Mouse (Mus musculus) heart, embryonic 14.5 days (tissue): ENCODE measurements at regions not wholly inside any gene's neighbourhood (a gene's known extent, or its start where the extent isn't known, plus 50 kb on each side); places are given as distances from the start of the nearest gene placed in this dataset. TPM values are rescaled to one million over a fixed set of nuclear protein-coding genes. Genes with fewer than 3 reads are reported as not detected.

ENCODE experiments used
- ATAC-seq: fragments of 200-750 bp; cut with Nextera tagmentation; 2 replicates; pipeline ENCODE4 v1.8.0; 2017; ENCODE audit warnings: low read depth, moderate TSS enrichment; ENCODE audit not compliant: insufficient number of reproducible peaks, insufficient read depth, low FRiP score
- H3K27ac ChIP-seq, 2 experiments: fragments of 200-500 bp in 1 of 2; fragments of 300-500 bp in 1 of 2; sonication (generic) in 1 of 2; replicated peaks in 1 of 2; 2 replicates each; pipeline ENCODE4 v1.5.1; 2012 to 2014; ENCODE audit warnings: low read depth in 2 of 2, low read length in 2 of 2, control low read depth in 1 of 2, mild to moderate bottlenecking in 1 of 2, mixed read lengths in 1 of 2; ENCODE audit not compliant: control insufficient read depth in 1 of 2, insufficient read depth in 1 of 2
- H3K27me3 ChIP-seq: fragments of 300-500 bp; sonication (generic); 2 replicates; pipeline ENCODE4 v1.6.1; 2014; ENCODE audit warnings: mild to moderate bottlenecking, low read length, control low read depth; ENCODE audit not compliant: control insufficient read depth, insufficient read depth
- H3K36me3 ChIP-seq: fragments of 300-500 bp; sonication (generic); 2 replicates; pipeline ENCODE4 v1.6.1; 2014; ENCODE audit warnings: mild to moderate bottlenecking, control low read depth, low read length, mixed read lengths; ENCODE audit not compliant: control insufficient read depth, insufficient read depth
- H3K4me1 ChIP-seq, 2 experiments: fragments of 200-500 bp in 1 of 2; fragments of 300-500 bp in 1 of 2; sonication (generic) in 1 of 2; 2 replicates each; pipeline ENCODE4 v1.6.1; 2012 to 2014; ENCODE audit warnings: low read length in 2 of 2, control low read depth in 1 of 2, mixed read lengths in 1 of 2; ENCODE audit not compliant: control insufficient read depth in 2 of 2, insufficient read depth in 2 of 2
- H3K4me2 ChIP-seq: fragments of 300-500 bp; sonication (generic); 2 replicates; pipeline ENCODE4 v1.6.1; 2014; ENCODE audit warnings: mild to moderate bottlenecking, low read length
- H3K4me3 ChIP-seq, 2 experiments: fragments of 200-500 bp in 1 of 2; fragments of 300-500 bp in 1 of 2; sonication (generic) in 1 of 2; 2 replicates each; pipeline ENCODE4 v1.5.1; 2012 to 2014; ENCODE audit warnings: low read length in 2 of 2, mild to moderate bottlenecking in 2 of 2, control low read depth in 1 of 2, low read depth in 1 of 2, moderate library complexity in 1 of 2; ENCODE audit not compliant: control insufficient read depth in 1 of 2, insufficient read depth in 1 of 2
- H3K9ac ChIP-seq: fragments of 300-500 bp; sonication (generic); 2 replicates; pipeline ENCODE4 v1.6.1; 2014; ENCODE audit warnings: mild to moderate bottlenecking, low read length
- H3K9me3 ChIP-seq: fragments of 300-500 bp; sonication (generic); 2 replicates; pipeline ENCODE4 v1.6.1; 2016; ENCODE audit warnings: low read length, control low read depth; ENCODE audit not compliant: control insufficient read depth
- WGBS: fragments of 180-500 bp; shearing (Covaris S2); extraction: QIAGEN DNeasy Blood & Tissue Kit; methylation state at CpG from one replicate; pipeline ENCODE4 v1.1.7; 2014; 5-methylcytosine and 5-hydroxymethylcytosine counted together
- microRNA-seq: library from miRNA; unstranded; fragments of <30 nt; microRNA quantifications from one replicate; pipeline ENCODE4, GENCODE M21; 2016

DNA sequence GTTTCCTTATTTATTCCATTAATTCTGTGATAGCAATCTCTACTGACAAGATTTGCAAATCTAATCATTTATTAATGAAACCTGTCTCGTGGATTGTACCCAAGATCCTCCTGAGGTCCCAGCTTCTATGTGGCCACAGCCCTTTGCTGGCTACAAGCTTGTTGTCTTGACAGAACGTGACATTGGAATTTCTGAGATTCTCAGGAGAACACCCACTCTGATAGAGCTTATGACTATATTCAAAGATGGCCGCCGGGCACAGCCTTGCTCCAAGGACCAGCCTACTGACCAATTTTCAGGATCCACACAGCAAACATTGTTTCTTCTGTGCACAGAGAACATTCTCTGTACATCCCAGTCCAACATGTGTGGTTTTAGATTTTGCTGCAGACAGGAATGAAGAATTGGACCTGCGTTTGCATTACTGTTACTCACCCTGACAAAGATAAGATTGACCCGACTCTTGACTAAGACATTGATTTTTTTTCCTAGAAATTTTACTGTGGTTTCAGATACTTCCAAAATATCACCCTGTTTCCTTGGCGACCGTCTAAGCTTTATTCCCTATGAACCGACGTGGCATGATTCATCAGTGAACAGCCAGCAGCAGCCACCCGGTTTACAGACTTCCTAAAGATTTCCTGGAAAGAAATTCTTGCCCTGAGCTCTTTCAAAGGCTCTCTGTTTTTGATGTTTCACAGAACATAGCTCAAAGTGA is 65.9 kb upstream of the Klf7 start:
- Histone ChIP-seq H3K4me2 (no peak overlapping the region), H3K27me3 (no peaks in the 10 kb centered on the region), H3K9ac (no peak overlapping the region), H3K9me3 (no peaks in the 10 kb centered on the region), H3K27ac (no peak overlapping the region), H3K36me3 (no peaks in the 10 kb centered on the region), H3K4me3 (no peak overlapping the region), H3K4me1 (peaks cover 5 to 6% of the 10 kb centered on the region in 2 experiments; a peak in 3 of 4 replicates)
- no peak for ATAC-seq
- 70% methylated on average over 11 of the region's 11 CpGs for WGBS

DNA sequence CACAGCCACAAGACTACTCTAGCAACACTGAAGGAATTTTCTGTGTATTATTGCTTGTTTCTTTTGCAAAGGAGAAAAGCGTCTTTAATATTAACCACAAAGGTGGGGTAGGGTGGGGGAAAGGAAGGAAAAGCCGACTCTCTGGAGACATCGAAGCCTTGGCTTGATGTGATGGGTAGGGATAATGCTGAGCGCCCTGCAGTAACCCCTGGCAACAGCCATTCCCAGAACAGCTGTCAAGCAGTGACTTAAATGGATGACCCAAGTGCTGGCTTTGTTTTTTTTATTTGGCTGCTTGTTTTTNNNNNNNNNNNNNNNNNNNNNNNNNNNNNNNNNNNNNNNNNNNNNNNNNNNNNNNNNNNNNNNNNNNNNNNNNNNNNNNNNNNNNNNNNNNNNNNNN is 51.6 kb upstream of the Klf7 start:
- H3K27ac ChIP-seq = no peak overlapping the region
- no peaks in the 10 kb centered on the region for H3K4me1 ChIP-seq
- no peaks in the 10 kb centered on the region for H3K27me3 ChIP-seq
- no peaks in the 10 kb centered on the region for H3K36me3 ChIP-seq
- no peak for ATAC-seq
- H3K9me3 ChIP-seq = no peaks in the 10 kb centered on the region
- H3K4me2 ChIP-seq = no peak overlapping the region
- 68% methylated on average over 4 of the region's 4 CpGs for WGBS
- no peak overlapping the region for H3K9ac ChIP-seq
- no peak overlapping the region for H3K4me3 ChIP-seq

DNA sequence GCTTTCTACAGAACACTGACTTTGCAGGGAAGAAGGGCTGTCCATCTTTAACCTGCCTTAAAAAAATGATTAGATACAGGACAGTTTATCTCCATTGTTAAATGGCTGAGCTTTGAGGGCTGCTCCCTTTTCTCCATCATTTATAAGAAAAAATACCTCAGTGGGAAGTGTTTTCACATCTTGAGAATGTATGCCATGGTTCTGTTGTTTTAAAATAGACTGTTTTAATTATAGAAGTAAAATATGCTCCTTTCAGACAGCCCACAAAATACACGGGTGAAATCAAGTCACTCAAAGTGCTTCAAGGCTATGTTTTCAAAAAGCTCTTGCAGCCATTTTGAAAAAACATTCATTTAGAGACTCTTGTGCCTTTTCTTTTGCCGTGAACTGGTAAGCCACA is 50.0 kb upstream of the Klf7 start:
- Histone ChIP-seq H3K4me2 (no peak overlapping the region), H3K9ac (no peak overlapping the region), H3K4me3 (no peak overlapping the region), H3K36me3 (no peaks in the 10 kb centered on the region), H3K27me3 (no peaks in the 10 kb centered on the region), H3K4me1 (no peaks in the 10 kb centered on the region), H3K27ac (no peak overlapping the region), H3K9me3 (no peaks in the 10 kb centered on the region)
- WGBS = 85% methylated on average over 2 of the region's 2 CpGs
- ATAC-seq = no peak

Small RNAs in the stretch of these regions (microRNA-seq; reads per million reads assigned to microRNA genes)
- gene Gm25748 = not detected
